Mouse (Mus musculus): ENCODE measurements around the gene Rps25. TPM values are rescaled to one million over a fixed set of nuclear protein-coding genes. Genes with fewer than 3 reads are reported as not detected.

The Rps25 gene
- polyA plus RNA-seq, 1 experiment from 2014 or later, result 1,878 TPM

DNA sequence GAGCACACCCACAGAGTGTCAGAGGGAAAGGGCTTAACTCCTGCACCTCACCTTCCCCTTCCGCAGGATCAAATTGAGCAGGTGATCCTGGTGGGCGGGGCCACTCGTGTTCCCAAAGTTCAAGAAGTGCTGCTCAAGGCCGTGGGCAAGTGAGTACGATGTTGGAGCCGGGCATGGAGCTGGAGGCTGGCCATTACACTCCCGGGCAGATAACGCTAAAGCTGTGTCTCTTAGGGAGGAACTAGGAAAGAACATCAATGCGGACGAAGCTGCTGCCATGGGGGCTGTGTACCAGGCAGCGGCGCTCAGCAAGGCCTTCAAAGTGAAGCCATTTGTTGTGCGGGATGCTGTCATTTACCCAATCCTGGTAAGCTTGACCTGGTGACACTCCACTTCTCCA, 22.3 kb upstream of the Rps25 start:
- H3K9me3 ChIP-seq, result no peaks in the 10 kb centered on the region
- H3K27me3 ChIP-seq, result no peaks in the 10 kb centered on the region
- peaks cover 15% of the 10 kb centered on the region for H3K4me1 ChIP-seq
- no peak overlapping the region for H3K27ac ChIP-seq
- no peak overlapping the region for H3K9ac ChIP-seq
- no peak for ATAC-seq (ENCODE audit: insufficient number of reproducible peaks, low FRiP score, low TSS enrichment, low read depth)
- WGBS, result 89% methylated on average over 13 of the region's 13 CpGs
- H3K36me3 ChIP-seq, result peaks cover 86% of the 10 kb centered on the region
- H3K4me2 ChIP-seq, result no peak overlapping the region
- H3K4me3 ChIP-seq, result no peak overlapping the region

DNA sequence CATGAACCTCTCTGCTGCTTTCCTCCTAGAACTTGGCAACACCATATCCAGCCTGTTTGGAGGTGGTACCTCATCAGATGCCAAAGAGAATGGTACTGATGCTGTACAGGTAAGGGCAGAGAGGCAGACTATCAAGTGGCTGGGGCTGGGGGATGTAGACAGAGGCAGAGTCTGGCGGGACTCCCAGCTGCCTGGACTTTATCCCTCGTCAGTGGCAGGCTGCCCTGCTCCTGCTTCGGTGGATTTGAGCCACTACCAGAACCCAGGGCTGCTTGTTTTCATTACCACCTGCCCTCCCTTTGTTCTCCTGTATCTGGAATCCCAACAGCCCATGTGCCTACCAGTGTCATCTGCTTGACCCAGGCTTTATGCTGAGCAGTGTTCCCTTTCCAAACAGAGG, 19.7 kb upstream of the Rps25 start:
- peaks cover 90% of the 10 kb centered on the region for H3K36me3 ChIP-seq
- H3K4me3 ChIP-seq, result no peak overlapping the region
- no peak overlapping the region for H3K4me2 ChIP-seq
- ATAC-seq (ENCODE audit: insufficient number of reproducible peaks, low FRiP score, low TSS enrichment, low read depth), result no peak
- no peaks in the 10 kb centered on the region for H3K9me3 ChIP-seq
- 79% methylated on average over 3 of the region's 3 CpGs for WGBS
- H3K9ac ChIP-seq, result no peak overlapping the region
- no peak overlapping the region for H3K27ac ChIP-seq
- H3K4me1 ChIP-seq, result no peaks in the 10 kb centered on the region
- no peaks in the 10 kb centered on the region for H3K27me3 ChIP-seq

DNA sequence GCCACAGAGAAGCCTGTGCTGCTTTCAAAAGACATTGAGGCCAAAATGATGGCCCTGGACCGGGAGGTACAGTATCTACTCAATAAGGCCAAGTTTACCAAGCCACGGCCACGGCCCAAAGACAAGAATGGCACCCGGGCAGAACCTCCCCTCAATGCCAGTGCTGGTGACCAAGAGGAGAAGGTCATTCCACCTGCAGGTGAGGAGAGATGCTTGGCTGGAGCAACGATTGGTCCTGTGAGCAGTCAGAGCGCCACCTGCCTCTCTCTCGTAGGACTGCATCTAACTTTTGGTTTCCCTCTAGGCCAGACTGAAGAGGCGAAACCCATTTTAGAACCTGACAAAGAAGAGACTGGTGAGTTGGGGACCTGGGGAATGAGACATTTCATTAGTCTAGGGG, 17.7 kb upstream of the Rps25 start:
- no peaks in the 10 kb centered on the region for H3K4me1 ChIP-seq
- H3K4me2 ChIP-seq, result no peak overlapping the region
- H3K27me3 ChIP-seq, result no peaks in the 10 kb centered on the region
- H3K27ac ChIP-seq, result no peak overlapping the region
- no peak for ATAC-seq (ENCODE audit: insufficient number of reproducible peaks, low FRiP score, low TSS enrichment, low read depth)
- H3K4me3 ChIP-seq, result no peak overlapping the region
- H3K9ac ChIP-seq, result no peak overlapping the region
- H3K9me3 ChIP-seq, result no peaks in the 10 kb centered on the region
- 58% methylated on average over 8 of the region's 8 CpGs for WGBS
- peaks cover 73% of the 10 kb centered on the region for H3K36me3 ChIP-seq

DNA sequence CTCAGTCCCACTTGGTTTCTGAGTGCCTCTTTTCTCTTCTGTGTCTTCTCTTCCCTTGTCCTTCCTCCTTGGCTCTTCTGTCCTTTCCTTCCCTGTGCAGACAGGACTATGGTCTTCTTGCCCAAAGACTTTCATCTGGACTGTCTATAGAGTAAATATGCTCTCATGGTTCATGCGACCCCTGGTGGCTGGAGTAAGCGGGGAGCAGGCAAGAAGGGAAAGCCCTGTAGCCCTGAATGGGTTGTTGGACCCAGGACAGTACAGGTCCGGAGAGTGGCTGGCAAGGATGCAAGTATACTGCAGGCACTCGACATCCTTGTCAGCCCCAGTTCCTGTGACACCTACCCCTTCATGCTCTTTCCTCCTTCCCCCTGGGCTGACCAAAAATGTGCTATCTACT, 15.5 kb upstream of the Rps25 start:
- Histone ChIP-seq H3K9ac (no peak overlapping the region), H3K9me3 (no peaks in the 10 kb centered on the region), H3K36me3 (peaks cover 51% of the 10 kb centered on the region), H3K4me3 (no peak overlapping the region), H3K4me1 (no peaks in the 10 kb centered on the region), H3K27ac (no peak overlapping the region), H3K27me3 (no peaks in the 10 kb centered on the region), H3K4me2 (no peak overlapping the region)
- WGBS, result 44% methylated on average over 4 of the region's 4 CpGs
- no peak for ATAC-seq (ENCODE audit: insufficient number of reproducible peaks, low FRiP score, low TSS enrichment, low read depth)

DNA sequence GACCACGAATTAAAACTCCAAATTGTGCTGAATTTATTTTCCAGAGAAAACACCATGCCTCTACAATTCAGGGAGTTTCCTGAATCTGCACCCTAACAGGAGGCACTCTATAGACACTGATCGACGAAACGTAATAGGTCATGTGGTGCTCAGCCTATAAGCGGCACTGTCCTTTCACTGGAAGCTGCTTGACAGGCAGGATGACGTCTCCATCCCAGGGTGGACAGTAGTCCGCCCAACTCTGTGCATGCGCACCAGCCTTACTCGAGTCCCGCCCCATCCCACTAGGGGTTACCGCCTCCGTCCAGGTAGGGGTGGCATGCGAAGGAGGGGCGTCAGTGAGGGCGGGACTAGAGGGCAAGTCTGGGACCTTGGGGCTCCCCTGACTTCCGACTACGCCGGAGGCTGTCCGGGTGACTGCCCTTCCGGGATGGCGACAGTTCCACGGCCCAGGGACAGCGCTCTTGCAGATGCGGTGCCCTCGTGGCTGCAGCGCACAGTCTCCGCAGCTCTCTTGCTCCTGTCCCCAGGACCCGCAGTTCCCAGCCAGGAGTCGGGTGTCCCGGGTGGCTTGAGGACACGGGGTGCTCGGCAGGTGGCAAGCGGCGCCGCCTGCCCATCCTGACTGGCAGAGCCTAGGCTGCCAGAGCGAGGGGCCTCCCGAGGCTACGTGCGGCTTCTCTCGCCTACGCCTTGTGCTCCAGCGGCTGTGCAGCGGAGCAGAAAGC, 10.1 kb upstream of the Rps25 start, which contains the start of gene Slc37a4:
TSS of gene Slc37a4 (plus strand) at position 169 of the 728 bp plus-strand sequence.
- WGBS, result under 1% methylated on average over 43 of the region's 43 CpGs
- Histone ChIP-seq H3K36me3 (peaks cover 31% of the 10 kb centered on the region), H3K27ac (peak within 1 kb of the TSS; percentile 81), H3K27me3 (0 out of 2 replicates have a peak, but pooled peaks cover 3% of the 10 kb centered on the region), H3K9ac (peak within 1 kb of the TSS; percentile 75), H3K4me3 (peak within 1 kb of the TSS; percentile 66), H3K9me3 (no peaks in the 10 kb centered on the region), H3K4me1 (peaks cover 21% of the 10 kb centered on the region; the same call in 1 of the 2 replicates), H3K4me2 (peak within 1 kb of the TSS; percentile 94)
- peak; percentile 97 for ATAC-seq (ENCODE audit: insufficient number of reproducible peaks, low FRiP score, low TSS enrichment, low read depth)

DNA sequence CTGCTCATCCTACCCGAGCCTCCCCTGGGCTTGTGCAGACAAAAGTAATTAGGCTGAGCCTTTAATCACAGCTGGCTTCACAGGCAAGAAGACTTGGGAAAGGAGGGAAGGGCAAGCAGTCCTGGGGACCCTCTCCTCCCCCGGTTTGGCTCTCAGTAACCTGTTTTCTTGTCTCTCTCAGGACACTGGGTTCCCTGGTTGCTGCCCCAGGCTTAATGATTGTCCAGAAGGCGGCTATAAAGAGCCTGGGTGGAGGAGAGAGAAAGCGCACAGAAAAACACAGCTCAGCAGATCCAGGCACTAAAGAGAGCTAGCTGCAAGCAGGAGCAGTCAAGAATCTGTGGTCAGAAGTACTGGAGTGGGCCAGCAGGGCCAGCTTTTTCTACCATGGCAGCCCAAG, 8.9 kb upstream of the Rps25 start:
- H3K4me1 ChIP-seq, result peaks cover 21% of the 10 kb centered on the region; the same call in 1 of the 2 replicates
- no peak overlapping the region for H3K27ac ChIP-seq
- H3K4me2 ChIP-seq, result peak overlapping the region; percentile 94
- no peak for ATAC-seq (ENCODE audit: insufficient number of reproducible peaks, low FRiP score, low TSS enrichment, low read depth)
- H3K36me3 ChIP-seq, result peaks cover 40% of the 10 kb centered on the region
- H3K4me3 ChIP-seq, result no peak overlapping the region
- no peaks in the 10 kb centered on the region for H3K9me3 ChIP-seq
- 15% methylated on average over 4 of the region's 4 CpGs for WGBS
- H3K9ac ChIP-seq, result no peak overlapping the region
- H3K27me3 ChIP-seq, result 0 out of 2 replicates have a peak, but pooled peaks cover 3% of the 10 kb centered on the region

DNA sequence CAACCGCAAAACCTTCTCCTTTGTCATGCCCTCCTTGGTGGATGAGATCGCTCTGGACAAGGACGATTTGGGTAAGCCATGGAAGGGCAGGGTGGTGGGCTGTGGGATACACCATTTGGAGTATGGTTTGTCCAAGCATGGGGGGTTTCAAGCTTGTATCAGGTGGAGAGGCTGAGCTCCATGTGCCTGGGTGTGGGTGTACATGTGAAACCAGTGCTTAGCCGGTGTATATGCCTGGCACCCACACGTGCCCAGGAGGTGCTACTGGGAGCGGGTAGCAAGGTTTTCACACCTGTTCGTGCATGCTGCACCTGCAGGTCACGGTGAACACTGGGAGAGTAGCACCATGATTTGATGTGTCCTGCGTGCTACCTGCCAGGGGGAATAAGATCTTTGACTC, 8.4 kb upstream of the Rps25 start:
- Histone ChIP-seq H3K36me3 (peaks cover 44% of the 10 kb centered on the region), H3K9ac (no peak overlapping the region), H3K27me3 (0 out of 2 replicates have a peak, but pooled peaks cover 3% of the 10 kb centered on the region), H3K27ac (no peak overlapping the region), H3K4me3 (no peak overlapping the region), H3K4me2 (no peak overlapping the region), H3K9me3 (no peaks in the 10 kb centered on the region), H3K4me1 (peaks cover 21% of the 10 kb centered on the region; the same call in 1 of the 2 replicates)
- WGBS, result 86% methylated on average over 9 of the region's 9 CpGs
- no peak for ATAC-seq (ENCODE audit: insufficient number of reproducible peaks, low FRiP score, low TSS enrichment, low read depth)

DNA sequence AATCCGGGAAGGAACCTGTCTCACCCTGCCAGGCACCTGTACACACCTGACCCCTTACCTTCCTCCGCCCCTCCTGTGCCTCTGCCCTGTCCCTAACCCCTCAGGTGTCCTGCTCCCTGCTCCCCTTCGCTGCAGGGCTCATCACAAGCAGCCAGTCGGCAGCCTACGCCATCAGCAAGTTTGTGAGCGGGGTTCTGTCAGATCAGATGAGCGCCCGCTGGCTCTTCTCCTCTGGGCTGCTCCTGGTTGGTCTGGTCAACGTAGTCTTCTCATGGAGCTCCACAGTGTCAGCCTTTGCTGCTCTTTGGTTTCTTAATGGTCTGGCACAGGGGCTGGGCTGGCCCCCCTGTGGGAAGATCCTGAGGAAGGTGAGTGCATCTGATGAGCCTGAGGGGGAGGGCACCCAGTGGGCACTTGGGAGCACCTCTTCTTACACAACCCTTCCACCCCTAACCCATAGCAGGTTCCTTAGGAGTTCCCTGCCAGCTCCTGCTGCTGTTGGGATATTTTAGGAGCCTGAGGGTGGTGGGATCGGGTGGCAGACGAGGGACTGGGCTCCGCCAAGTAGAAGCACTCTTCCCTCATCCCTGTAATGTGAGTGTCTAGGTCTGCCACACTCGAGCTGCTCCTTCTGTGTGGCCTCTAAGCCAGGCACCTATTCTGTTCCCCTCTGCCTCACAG, 7.7 kb upstream of the Rps25 start:
- WGBS, result 84% methylated on average over 13 of the region's 13 CpGs
- H3K27ac ChIP-seq, result no peak overlapping the region
- no peak overlapping the region for H3K4me2 ChIP-seq
- H3K36me3 ChIP-seq, result peaks cover 51% of the 10 kb centered on the region
- 0 out of 2 replicates have a peak, but pooled peaks cover 3% of the 10 kb centered on the region for H3K27me3 ChIP-seq
- H3K4me3 ChIP-seq, result no peak overlapping the region
- H3K9me3 ChIP-seq, result no peaks in the 10 kb centered on the region
- no peak overlapping the region for H3K9ac ChIP-seq
- ATAC-seq (ENCODE audit: insufficient number of reproducible peaks, low FRiP score, low TSS enrichment, low read depth), result no peak
- H3K4me1 ChIP-seq, result peaks cover 21% of the 10 kb centered on the region; the same call in 1 of the 2 replicates

DNA sequence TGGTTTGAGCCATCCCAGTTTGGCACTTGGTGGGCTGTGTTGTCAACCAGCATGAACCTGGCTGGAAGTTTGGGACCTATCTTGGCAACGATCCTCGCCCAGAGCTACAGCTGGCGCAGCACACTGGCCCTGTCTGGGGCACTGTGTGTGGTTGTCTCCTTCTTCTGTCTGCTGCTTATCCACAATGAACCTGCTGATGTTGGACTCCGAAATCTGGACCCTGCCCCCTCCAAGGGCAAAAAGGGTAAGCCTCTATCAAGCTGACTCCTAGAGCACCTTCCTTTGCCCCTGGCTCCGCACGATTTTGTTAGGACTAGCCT, 7.2 kb upstream of the Rps25 start:
- Histone ChIP-seq H3K36me3 (peaks cover 56% of the 10 kb centered on the region), H3K9me3 (no peaks in the 10 kb centered on the region), H3K27ac (no peak overlapping the region), H3K27me3 (0 out of 2 replicates have a peak, but pooled peaks cover 3% of the 10 kb centered on the region), H3K9ac (no peak overlapping the region), H3K4me1 (peaks cover 21% of the 10 kb centered on the region; the same call in 1 of the 2 replicates), H3K4me3 (no peak overlapping the region), H3K4me2 (no peak overlapping the region)
- 89% methylated on average over 6 of the region's 6 CpGs for WGBS
- ATAC-seq (ENCODE audit: insufficient number of reproducible peaks, low FRiP score, low TSS enrichment, low read depth), result no peak

DNA sequence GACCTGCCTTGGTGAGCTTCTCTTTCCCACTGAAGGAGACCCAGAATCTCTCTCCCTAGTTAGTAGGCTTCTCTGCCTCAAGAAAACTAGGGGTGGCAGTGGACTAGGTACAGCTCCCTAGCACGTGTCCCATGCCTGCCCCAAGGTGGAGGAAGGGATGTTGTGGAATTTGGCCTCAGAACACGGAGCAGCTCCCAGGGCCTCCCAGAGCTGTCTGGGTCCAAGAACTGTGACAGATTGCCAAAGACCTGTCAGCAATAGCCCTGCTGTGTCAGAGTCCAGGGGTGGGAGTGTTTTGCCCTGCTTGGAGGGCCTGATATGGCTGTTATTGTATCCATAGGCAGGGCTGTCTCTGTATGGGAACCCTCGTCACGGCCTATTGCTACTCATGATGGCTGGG, 5.9 kb upstream of the Rps25 start:
- Histone ChIP-seq H3K4me1 (peaks cover 24% of the 10 kb centered on the region; the same call in 1 of the 2 replicates), H3K4me3 (no peak overlapping the region), H3K36me3 (peaks cover 67% of the 10 kb centered on the region), H3K27me3 (0 out of 2 replicates have a peak, but pooled peaks cover 3% of the 10 kb centered on the region), H3K27ac (no peak overlapping the region), H3K4me2 (no peak overlapping the region), H3K9me3 (no peaks in the 10 kb centered on the region), H3K9ac (no peak overlapping the region)
- 89% methylated on average over 4 of the region's 4 CpGs for WGBS
- ATAC-seq (ENCODE audit: insufficient number of reproducible peaks, low FRiP score, low TSS enrichment, low read depth), result no peak

DNA sequence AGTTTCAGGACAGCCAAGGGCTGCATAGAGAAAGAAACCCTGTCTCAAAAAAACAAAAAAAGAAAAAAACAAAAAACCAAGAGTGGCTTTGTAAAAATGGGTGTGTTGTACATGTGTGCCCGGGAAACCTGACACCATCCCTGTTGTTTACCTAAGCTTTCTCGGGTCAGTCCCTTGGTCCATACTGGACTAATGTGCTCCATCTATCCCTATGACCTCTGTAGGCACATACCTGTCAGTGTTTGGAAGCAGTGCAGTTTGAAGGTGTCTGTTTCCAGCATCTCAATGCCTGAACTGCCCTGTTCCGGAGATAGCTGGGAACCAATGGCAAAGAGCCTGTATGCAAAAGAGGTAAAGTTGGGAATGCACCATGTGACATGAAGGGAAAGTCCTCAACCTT, 1.9 kb upstream of the Rps25 start:
- WGBS, result 83% methylated on average over 3 of the region's 3 CpGs
- peaks cover 69% of the 10 kb centered on the region for H3K36me3 ChIP-seq

DNA sequence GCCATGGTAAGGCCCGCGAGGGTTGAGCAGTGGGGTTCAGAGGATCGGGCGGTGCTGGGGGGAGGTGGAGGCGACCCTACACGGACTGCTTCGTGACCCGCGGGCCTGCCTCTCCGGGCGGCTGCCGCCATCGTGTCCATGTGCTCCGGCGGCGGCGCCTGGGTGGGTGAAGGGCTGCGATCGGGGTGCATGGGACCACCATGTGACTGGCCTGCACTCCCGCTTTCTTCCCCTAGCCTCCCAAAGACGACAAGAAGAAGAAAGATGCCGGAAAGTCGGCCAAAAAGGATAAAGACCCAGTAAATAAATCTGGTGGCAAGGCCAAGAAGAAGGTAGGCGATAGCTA, 786 bp downstream of the Rps25 start:
- Histone ChIP-seq H3K9me3 (no peaks in the 10 kb centered on the region), H3K27ac (peak overlapping the region; percentile 97), H3K4me1 (peaks cover 10% of the 10 kb centered on the region; the same call in 1 of the 2 replicates), H3K4me3 (peak overlapping the region; percentile 87), H3K27me3 (no peaks in the 10 kb centered on the region), H3K9ac (peak overlapping the region; percentile 87), H3K36me3 (peaks cover 70% of the 10 kb centered on the region), H3K4me2 (peak overlapping the region; percentile 62)
- peak; percentile 18 for ATAC-seq (ENCODE audit: insufficient number of reproducible peaks, low FRiP score, low TSS enrichment, low read depth)
- under 1% methylated on average over 24 of the region's 24 CpGs for WGBS

More for the DNA sequence above, 1.9 kb upstream of the Rps25 start:
- Histone ChIP-seq H3K9ac (no peak overlapping the region), H3K4me3 (no peak overlapping the region), H3K9me3 (no peaks in the 10 kb centered on the region), H3K4me1 (peaks cover 10% of the 10 kb centered on the region; the same call in 1 of the 2 replicates), H3K27ac (no peak overlapping the region), H3K4me2 (no peak overlapping the region), H3K27me3 (no peaks in the 10 kb centered on the region)
- ATAC-seq (ENCODE audit: insufficient number of reproducible peaks, low FRiP score, low TSS enrichment, low read depth), result no peak

All from limb, embryonic 15.5 days (tissue).